Mouse (Mus musculus) layer of hippocampus, adult 11-12 months (tissue): ENCODE results near the gene Slc25a25.
A peak's percentile ranks its signal among the peaks of the same experiment; 100 is the strongest.

Experiments
- DNase-seq: peaks from one replicate; pipeline ENCODE4 v3.0.0; 2022; ENCODE audit warnings: low spot score

The Slc25a25 gene

DNA sequence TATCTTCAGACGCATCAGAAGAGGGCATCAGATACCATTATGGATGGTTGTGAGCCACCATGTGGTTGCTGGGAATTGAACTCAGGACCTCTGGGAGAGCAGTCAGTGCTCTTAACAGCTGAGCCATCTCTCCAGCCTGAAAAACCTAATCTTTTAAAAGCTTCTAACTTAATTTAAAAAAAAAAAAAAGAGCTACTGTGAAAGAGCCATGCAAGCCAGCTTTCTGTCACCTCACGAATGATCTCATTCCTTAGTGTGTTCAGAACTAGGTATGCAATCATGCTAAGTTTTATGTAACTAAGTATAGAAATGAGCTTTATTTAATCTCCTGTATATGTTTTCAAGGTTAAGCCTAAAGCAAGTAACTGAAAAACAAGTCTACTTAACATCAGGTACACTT lies 8.4 kb upstream of the Slc25a25 start:
- DNase-seq, result no peak

- DNase-seq, result no peak
These were observed 7.1 kb upstream of the Slc25a25 start for GRCm38 (mm10) chr2:32458300-32458699.

- DNase-seq, result no peak
These were observed 3.9 kb upstream of the Slc25a25 start for GRCm38 (mm10) chr2:32455101-32455500.

- DNase-seq, result no peak
These were observed 3.4 kb upstream of the Slc25a25 start for GRCm38 (mm10) chr2:32454633-32455032.

DNA sequence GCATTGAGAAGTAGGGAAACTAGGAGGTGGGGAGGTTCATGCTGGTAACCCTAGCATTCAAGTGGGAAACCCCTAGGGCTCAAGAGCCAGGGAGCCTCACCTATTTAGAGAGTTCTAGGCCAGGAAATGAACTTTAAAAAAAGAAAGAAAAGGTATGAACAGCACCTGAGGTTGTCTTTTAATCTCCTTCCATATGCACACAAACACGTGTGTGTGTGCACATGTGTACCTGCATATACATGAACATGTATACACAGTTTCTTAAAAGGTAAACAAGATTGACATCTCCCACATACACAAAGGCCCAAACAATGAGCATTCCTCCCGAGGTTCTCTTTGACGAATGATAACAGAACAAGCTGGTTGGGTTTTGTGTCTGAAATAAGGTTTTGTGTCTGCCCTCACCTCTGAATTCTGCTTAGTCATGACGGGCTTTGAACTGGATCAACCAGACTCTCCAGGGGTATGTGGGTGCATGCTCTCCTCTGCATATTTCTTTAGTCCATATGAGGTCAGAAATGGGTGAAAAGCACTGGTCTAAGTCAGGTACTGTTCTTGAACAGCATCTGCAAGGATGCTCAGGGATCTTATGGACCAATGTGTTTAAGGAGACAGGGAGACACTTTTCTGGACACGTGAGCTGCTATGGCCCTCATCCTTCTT lies 2.5 kb upstream of the Slc25a25 start:
- no peak for DNase-seq

DNA sequence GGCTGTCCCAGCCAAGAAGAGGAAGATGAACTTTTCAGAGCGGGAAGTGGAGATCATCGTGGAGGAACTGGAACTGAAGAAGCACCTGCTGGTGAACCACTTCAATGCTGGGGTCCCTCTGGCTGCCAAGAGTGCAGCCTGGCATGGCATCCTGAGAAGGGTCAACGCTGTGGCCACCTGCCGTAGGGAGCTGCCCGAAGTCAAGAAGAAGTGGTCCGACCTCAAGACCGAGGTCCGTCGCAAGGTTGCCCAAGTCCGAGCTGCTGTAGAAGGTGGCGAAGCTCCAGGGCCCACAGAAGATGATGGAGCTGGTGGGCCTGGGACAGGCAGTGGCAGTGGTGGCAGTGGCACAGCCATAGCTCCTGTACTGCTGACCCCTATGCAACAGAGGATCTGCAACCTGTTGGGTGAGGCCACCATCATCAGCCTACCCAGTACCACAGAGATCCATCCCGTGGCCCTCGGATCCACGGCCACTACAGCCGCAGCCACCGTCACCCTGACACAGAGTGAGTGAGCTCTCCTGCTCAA lies 1.3 kb upstream of the Slc25a25 start:
- peak; percentile 56 for DNase-seq

- DNase-seq, result peak; percentile 99
These were observed 676 bp upstream of the Slc25a25 start for GRCm38 (mm10) chr2:32451870-32452372.

- peak; percentile 69 for DNase-seq
These were observed 1.2 kb downstream of the Slc25a25 start, which contains the start of gene Naif1 for GRCm38 (mm10) chr2:32449761-32450754. Naif1 (plus strand) TSS chr2:32450457.

DNA sequence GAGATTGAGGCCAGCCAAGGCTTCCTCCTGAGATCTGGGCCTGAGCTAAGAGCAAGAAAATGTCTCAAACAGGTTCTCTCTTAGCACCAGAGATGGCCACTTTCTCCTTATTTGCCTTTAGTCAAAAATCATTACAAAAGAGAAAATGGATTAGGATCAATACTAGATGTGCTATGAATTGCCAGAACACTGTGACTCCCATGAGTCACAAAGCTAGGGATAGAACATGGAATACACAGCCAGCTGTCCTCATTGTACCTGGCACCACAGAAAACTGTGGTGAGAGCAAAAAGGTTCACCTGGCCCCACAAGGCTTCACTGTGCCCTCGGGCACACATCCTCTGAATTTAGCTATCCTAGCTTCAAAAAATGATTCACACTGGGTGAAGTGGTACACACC lies 2.8 kb downstream of the Slc25a25 start:
- no peak for DNase-seq

- peak; percentile 63 for DNase-seq
These were observed 3.8 kb downstream of the Slc25a25 start for GRCm38 (mm10) chr2:32447264-32447936.

GRCm38 (mm10) chr2:32445535-32445934 lies 5.7 kb downstream of the Slc25a25 start:
- DNase-seq, result no peak

DNA sequence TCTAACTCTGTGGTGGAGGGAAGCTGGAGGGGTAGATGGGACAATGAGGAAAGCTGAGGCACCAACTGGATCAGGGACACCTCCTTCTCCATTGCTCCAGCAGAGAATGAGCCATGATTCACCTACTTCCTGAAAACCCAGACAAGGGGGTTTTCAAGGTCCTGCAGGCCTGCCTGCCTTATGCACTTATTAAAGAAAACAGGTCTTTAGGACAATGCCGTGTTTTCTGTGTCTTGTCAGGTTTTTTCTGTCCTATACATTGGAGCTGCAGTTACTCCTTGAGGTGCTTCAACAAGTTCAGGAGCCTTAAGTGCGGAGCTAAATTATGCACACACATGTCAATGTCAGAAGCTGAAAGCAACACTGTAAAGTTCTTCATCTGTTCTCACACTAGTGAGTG lies 9.7 kb downstream of the Slc25a25 start:
- DNase-seq, result no peak

- no peak for DNase-seq
These were observed 10.6 kb downstream of the Slc25a25 start for GRCm38 (mm10) chr2:32440632-32441031.

DNA sequence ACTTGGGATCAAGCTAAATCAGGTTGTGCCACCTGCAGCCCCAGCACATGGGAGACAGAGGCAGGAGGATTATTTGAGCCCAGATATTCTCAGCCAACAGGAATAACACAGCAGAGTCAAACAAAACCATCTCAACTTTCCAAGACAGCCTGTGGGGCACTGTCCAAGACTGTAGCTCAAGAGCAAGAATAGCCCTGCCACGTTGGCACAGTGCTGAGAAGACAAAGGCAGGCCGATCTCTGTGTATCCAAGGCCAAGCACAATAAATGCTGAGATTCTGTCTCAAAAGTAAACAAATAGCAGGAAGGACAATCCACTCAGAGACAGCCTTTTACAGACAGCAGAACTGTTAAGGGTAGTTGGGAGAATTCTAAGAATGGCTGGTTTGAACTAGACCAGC lies 11.1 kb downstream of the Slc25a25 start:
- no peak for DNase-seq

DNA sequence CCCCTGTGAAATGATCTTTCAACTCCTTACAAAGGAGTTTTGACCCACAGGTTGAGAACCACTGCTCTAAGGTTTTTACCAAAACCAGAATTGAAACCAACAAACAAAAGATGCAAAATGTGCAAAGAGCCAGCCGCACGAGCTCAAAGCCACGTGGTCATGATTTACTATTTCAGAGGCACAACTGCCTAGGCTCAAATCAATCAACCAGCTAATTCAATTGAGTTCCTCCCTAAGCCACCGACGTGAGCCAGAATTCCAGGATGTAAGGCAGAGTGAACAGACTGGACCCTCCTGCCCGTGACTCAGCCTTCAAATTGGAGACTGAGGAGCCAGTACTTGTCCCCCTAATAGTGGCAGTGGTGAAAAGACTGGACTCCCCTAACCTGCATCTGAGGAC lies 12.1 kb downstream of the Slc25a25 start:
- no peak for DNase-seq

DNA sequence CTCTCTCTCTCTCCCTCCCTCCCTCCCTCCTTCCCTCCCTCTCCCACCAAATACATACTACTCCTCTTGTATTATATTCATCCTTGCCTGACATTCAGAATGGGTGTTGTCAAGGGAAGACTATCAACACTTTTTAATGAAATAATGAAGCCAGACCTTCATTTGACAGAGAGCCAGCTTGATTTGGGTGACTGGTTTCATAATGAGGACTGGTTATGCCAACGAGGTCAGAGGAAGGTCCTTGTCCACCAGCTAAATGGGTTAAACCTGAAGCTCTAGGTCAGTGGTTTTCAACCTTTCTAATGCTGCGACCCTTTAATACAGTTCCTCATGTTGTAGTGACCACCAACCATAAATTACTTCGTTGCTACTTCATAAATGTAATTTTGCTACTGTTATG lies 12.5 kb downstream of the Slc25a25 start:
- no peak for DNase-seq

- DNase-seq, result no peak
These were observed 13.6 kb downstream of the Slc25a25 start for GRCm38 (mm10) chr2:32437612-32438166.

DNA sequence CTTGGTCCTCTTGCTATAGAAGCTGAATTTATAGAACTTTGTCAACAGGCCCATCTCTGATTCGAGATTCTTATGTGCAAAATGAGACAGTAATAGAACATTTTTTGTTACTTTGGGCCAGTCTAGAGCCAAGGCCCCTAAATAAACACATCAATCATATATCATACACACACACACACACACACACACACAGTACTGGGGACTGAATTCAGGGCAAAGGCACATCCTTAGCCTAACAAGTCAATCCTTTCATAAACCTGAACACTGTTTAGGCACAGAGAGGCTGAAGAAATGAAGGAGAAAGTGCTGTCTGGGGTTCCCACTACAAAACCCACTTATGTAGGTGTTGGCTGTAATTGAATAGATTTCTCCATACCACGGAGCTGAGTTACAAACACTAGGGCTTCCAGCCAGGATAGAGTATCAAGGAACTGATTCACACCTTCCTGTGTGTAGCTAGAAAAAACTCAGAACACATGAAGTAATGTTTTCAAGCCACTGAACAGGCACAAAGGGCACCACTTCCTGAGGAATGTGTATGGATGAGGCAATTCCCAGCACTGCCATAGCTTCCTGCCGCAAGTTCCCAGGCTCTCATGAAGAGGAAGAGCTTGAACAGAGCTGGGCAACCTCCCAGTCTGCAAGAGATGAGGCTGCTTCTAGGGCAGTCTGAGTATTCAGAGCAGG lies 14.4 kb downstream of the Slc25a25 start:
- DNase-seq, result no peak

DNA sequence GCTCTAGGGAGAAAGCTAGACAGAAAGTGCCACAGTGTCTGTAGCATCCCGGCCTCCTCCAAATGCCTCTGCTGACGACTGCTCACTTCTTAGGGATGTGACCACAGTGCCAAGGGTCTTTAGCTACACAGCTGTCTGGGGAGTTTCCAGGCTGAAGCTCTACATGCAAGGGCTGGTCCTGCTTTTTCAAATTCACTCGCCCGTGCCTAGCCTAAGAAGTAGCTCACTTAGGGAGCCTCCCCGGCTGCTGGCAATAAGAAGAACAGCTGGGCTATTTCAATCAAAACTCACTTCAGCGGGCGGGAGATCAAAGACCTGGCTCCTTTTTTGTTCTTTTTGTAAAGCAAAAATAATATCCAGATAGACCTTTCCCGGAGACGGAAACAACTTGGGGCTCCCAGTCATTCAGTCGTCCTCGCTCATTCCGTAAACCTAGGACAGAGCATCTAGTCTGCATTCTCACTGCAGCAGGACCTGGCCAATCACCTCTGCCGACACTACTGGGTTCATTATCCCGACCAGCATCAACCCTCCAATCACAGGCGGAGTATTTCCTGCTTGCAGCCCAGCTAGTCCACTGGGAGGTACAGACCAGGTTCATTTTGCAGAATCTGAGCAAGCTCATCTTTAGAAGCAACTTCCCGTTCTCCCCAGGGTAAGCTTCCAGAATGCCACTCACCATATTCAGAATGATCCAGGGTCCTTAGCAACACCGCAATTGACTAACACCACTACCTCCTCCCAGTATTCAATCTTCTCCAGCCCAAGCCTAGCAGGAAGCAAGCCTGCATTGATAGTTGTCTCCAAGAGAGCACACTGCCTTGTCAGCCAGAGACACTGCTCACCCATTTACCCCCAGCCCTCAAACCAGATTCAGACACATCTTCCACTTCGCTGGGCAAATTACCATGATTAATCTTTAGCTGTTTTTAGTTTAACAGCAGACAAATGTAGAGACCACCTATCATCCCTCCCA lies 20.3 kb downstream of the Slc25a25 start:
- DNase-seq, result peak; percentile 90
